Mouse (Mus musculus): ENCODE results near the gene Tomm40. TPM values are rescaled to one million over a fixed set of nuclear protein-coding genes. Genes with fewer than 3 reads are reported as not detected.

The Tomm40 gene
- polyA plus RNA-seq, 1 experiment from 2014 or later: 124 TPM

Other genes with a start within 250 kb of the Tomm40 start
- 3.2 and 3.5 TPM in 2 replicates for gene Bloc1s3, start 207.1 kb downstream of the Tomm40 start, polyA plus RNA-seq (2015; fragmentation: Nextera tagmentation; extraction: Ambion mirVana)
- gene Trappc6a, start 207.0 kb downstream of the Tomm40 start, polyA plus RNA-seq (2015; fragmentation: Nextera tagmentation; extraction: Ambion mirVana): 43.9 and 44.9 TPM in 2 replicates
- 0.32 and 0.50 TPM in 2 replicates for gene Nkpd1, start 197.6 kb downstream of the Tomm40 start, polyA plus RNA-seq (2015; fragmentation: Nextera tagmentation; extraction: Ambion mirVana)
- 32.1 and 32.7 TPM in 2 replicates for gene Ppp1r37, start 152.4 kb downstream of the Tomm40 start, polyA plus RNA-seq (2015; fragmentation: Nextera tagmentation; extraction: Ambion mirVana)
- gene Zfp296, start 138.2 kb downstream of the Tomm40 start, polyA plus RNA-seq (2015; fragmentation: Nextera tagmentation; extraction: Ambion mirVana): 0.17 and 0.22 TPM in 2 replicates
- gene Gemin7, start 137.8 kb downstream of the Tomm40 start, polyA plus RNA-seq (2015; fragmentation: Nextera tagmentation; extraction: Ambion mirVana): 139 and 144 TPM in 2 replicates
- 54.2 and 60.5 TPM in 2 replicates for gene Clasrp, start 111.0 kb downstream of the Tomm40 start, polyA plus RNA-seq (2015; fragmentation: Nextera tagmentation; extraction: Ambion mirVana)
- gene Relb, start 86.0 kb downstream of the Tomm40 start, polyA plus RNA-seq (2015; fragmentation: Nextera tagmentation; extraction: Ambion mirVana): 4.9 and 5.4 TPM in 2 replicates
- gene Clptm1, start 50.4 kb downstream of the Tomm40 start, polyA plus RNA-seq (2015; fragmentation: Nextera tagmentation; extraction: Ambion mirVana): 108 and 109 TPM in 2 replicates
- 0.56 TPM in 1 of 2 replicates, not detected in the other for gene Apoc2, start 37.5 kb downstream of the Tomm40 start, polyA plus RNA-seq (2015; fragmentation: Nextera tagmentation; extraction: Ambion mirVana)
- gene Gm44805, start 34.0 kb downstream of the Tomm40 start, polyA plus RNA-seq (2015; fragmentation: Nextera tagmentation; extraction: Ambion mirVana): not detected in 2 replicates
- 0.12 TPM in 1 of 2 replicates, not detected in the other for gene Apoc4, start 34.0 kb downstream of the Tomm40 start, polyA plus RNA-seq (2015; fragmentation: Nextera tagmentation; extraction: Ambion mirVana)
- 2.7 and 3.8 TPM in 2 replicates for gene Apoc1, start 22.8 kb downstream of the Tomm40 start, polyA plus RNA-seq (2015; fragmentation: Nextera tagmentation; extraction: Ambion mirVana)
- 339 and 374 TPM in 2 replicates for gene Apoe, start 16.2 kb downstream of the Tomm40 start, polyA plus RNA-seq (2015; fragmentation: Nextera tagmentation; extraction: Ambion mirVana)
- gene Nectin2, start 35.0 kb upstream of the Tomm40 start, polyA plus RNA-seq (2015; fragmentation: Nextera tagmentation; extraction: Ambion mirVana): 49.1 and 49.8 TPM in 2 replicates
- 8.1 and 10.7 TPM in 2 replicates for gene Bcam, start 55.6 kb upstream of the Tomm40 start, polyA plus RNA-seq (2015; fragmentation: Nextera tagmentation; extraction: Ambion mirVana)
- not detected in 2 replicates for gene Cblc, start 81.4 kb upstream of the Tomm40 start, polyA plus RNA-seq (2015; fragmentation: Nextera tagmentation; extraction: Ambion mirVana)
- 0.60 and 1.5 TPM in 2 replicates for gene Bcl3, start 107.3 kb upstream of the Tomm40 start, polyA plus RNA-seq (2015; fragmentation: Nextera tagmentation; extraction: Ambion mirVana)
- gene Gm19345, start 136.6 kb upstream of the Tomm40 start, polyA plus RNA-seq (2015; fragmentation: Nextera tagmentation; extraction: Ambion mirVana): 7.6 and 9.3 TPM in 2 replicates
- 0.48 and 0.58 TPM in 2 replicates for gene Ceacam16, start 145.9 kb upstream of the Tomm40 start, polyA plus RNA-seq (2015; fragmentation: Nextera tagmentation; extraction: Ambion mirVana)
- not detected in 2 replicates for gene Ceacam19, start 172.5 kb upstream of the Tomm40 start, polyA plus RNA-seq (2015; fragmentation: Nextera tagmentation; extraction: Ambion mirVana)
- 7.8 and 9.4 TPM in 2 replicates for gene Pvr, start 205.7 kb upstream of the Tomm40 start, polyA plus RNA-seq (2015; fragmentation: Nextera tagmentation; extraction: Ambion mirVana)
- gene Igsf23, start 235.3 kb upstream of the Tomm40 start, polyA plus RNA-seq (2015; fragmentation: Nextera tagmentation; extraction: Ambion mirVana): 0.13 TPM in 1 of 2 replicates, not detected in the other
- not detected in 2 replicates for gene Ceacam20, start 250.0 kb upstream of the Tomm40 start, polyA plus RNA-seq (2015; fragmentation: Nextera tagmentation; extraction: Ambion mirVana)